Mouse (Mus musculus) liver, embryonic 16.5 days (tissue): Measurements from ENCODE around the gene Rftn1. TPM values are rescaled to one million over a fixed set of nuclear protein-coding genes. Genes with fewer than 3 reads are reported as not detected.

Experiments used
- ATAC-seq: fragments of 200-750 bp; cut with Nextera tagmentation; 2 replicates; pipeline ENCODE4 v1.8.0; 2017; ENCODE audit warnings: low read depth, mild to moderate bottlenecking, moderate number of reproducible peaks, moderate library complexity
- H3K27ac ChIP-seq: fragments of 300-500 bp; sonication (generic); 2 replicates; pipeline ENCODE4 v1.5.1; 2014; ENCODE audit warnings: mild to moderate bottlenecking, low read length
- H3K27me3 ChIP-seq: fragments of 300-500 bp; sonication (generic); 2 replicates; pipeline ENCODE4 v1.6.1; 2014; ENCODE audit warnings: low read depth, low read length, mixed read lengths; ENCODE audit not compliant: control insufficient read depth, insufficient read depth
- H3K36me3 ChIP-seq: fragments of 300-500 bp; sonication (generic); 2 replicates; pipeline ENCODE4 v1.6.1; 2014; ENCODE audit warnings: mild to moderate bottlenecking; ENCODE audit not compliant: control insufficient read depth, insufficient read depth
- H3K4me1 ChIP-seq: fragments of 300-500 bp; sonication (generic); 2 replicates; pipeline ENCODE4 v1.6.1; 2014; ENCODE audit warnings: low read depth, low read length, mixed read lengths; ENCODE audit not compliant: control insufficient read depth
- H3K4me2 ChIP-seq: fragments of 300-500 bp; sonication (generic); 2 replicates; pipeline ENCODE4 v1.6.1; 2014; ENCODE audit warnings: low read depth, low read length, mixed read lengths
- H3K4me3 ChIP-seq: fragments of 300-500 bp; sonication (generic); 2 replicates; pipeline ENCODE4 v1.5.1; 2014; ENCODE audit warnings: low read depth, mild to moderate bottlenecking, low read length
- H3K9ac ChIP-seq: fragments of 300-500 bp; sonication (generic); 2 replicates; pipeline ENCODE4 v1.6.1; 2014; ENCODE audit warnings: low read depth, low read length
- H3K9me3 ChIP-seq: fragments of 300-500 bp; sonication (generic); replicated peaks from 2 replicates; pipeline ENCODE4 v1.6.1; 2016; ENCODE audit warnings: low read length; ENCODE audit not compliant: control insufficient read depth
- WGBS: fragments of 180-500 bp; shearing (Covaris S2); extraction: QIAGEN DNeasy Blood & Tissue Kit; methylation state at CpG from one replicate; pipeline ENCODE4 v1.1.7; 2014; ENCODE audit not compliant: insufficient replicate concordance; 5-methylcytosine and 5-hydroxymethylcytosine counted together
- polyA plus RNA-seq: library from polyadenylated mRNA; unstranded; fragments of >200 nt; fragmentation: Nextera tagmentation; extraction: Ambion mirVana; gene quantifications from 2 replicates; pipeline ENCODE4 v1.2.1, GENCODE M21; 2015

Gene Rftn1
- polyA plus RNA-seq, 1 experiment from 2014 or later: 4.0 TPM

DNA sequence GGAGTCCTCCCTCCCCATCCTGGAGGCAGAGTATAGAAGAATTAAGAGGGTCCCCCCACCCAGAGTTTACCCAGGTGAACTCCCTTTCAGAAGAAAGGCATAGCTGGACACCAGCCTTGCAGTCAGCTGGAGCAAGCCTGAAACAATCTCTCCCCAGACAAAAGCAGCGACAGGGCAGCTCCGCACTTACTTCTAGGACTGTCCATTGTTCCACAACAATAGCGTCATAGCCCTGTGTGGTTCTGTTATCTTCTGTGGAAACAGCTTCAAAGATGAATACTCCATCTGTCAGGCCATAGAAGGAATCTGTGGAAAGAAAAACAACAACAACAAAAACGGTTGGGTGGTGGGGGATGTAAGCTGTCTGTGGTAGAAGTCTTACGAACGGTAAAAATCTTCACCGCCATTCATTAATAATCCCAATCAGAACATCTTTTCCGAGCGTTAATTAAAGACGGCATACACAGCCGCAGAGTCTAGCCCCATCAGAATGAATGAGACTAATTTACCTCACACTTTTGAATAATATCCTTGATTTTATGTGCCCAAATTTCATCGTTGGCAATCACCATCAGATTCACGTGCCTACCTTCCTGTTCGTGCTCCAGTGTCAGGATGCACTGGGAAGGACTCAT lies 153.6 kb downstream of the Rftn1 start:
- no peak overlapping the region for H3K9ac ChIP-seq
- no peaks in the 10 kb centered on the region for H3K27me3 ChIP-seq
- H3K27ac ChIP-seq: no peak overlapping the region
- WGBS: 84% methylated on average over 14 of the region's 14 CpGs
- no peak for ATAC-seq
- peaks cover 24% of the 10 kb centered on the region for H3K4me1 ChIP-seq
- no peaks in the 10 kb centered on the region for H3K36me3 ChIP-seq
- H3K4me2 ChIP-seq: no peak overlapping the region
- H3K4me3 ChIP-seq: no peak overlapping the region
- H3K9me3 ChIP-seq: no peaks in the 10 kb centered on the region

GRCm38 (mm10) chr17:50033698-50034097 lies 156.8 kb downstream of the Rftn1 start:
- Histone ChIP-seq H3K36me3 (no peaks in the 10 kb centered on the region), H3K27me3 (no peaks in the 10 kb centered on the region), H3K27ac (no peak overlapping the region), H3K4me2 (no peak overlapping the region), H3K4me1 (peaks cover 22% of the 10 kb centered on the region), H3K4me3 (no peak overlapping the region), H3K9ac (no peak overlapping the region), H3K9me3 (no peaks in the 10 kb centered on the region)
- no peak for ATAC-seq
- 62% methylated on average over 6 of the region's 6 CpGs for WGBS

DNA sequence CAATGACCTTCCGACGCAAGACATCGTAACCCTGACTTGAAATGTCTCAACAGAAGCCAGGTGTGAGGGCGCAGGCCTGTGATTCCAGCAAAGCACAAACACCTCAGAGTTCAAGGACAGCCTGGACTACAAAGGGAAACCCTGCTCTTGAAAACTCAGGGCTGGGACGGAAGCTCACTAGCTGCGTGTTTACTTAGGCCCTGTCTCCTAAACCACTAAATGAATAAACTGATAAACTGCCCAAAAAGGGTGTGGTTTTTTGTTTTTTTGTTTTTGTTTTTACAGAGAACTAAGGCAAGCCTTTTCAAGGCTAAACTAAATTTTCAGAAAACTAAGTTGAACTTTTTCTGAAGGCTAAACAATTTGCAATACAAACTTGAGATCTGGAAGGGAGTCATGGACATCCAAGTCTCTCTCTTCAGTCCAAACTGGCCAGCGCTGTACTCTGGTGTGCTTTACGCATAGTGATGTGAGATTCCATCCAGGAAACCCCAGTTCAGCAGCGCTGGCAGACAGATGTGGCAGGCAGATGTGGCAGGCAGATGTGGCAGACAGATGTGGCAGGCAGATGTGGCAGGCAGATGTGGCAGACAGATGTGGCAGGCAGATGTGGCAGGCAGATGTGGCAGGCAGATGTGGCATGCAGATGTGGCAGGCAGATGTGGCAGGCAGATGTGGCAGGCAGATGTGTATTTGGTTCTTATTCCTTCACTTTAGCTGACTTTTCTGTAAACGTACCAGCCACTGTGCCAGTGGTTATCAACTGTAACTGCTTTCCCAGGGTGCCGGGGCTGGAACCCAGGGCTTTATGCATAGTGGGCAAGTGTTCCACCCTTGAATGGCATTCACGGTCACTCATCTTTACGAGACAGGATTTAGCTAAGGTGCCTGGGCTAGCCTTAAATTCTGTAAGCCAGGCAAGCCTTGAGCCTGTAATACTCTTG lies 158.7 kb downstream of the Rftn1 start:
- no peaks in the 10 kb centered on the region for H3K27me3 ChIP-seq
- ATAC-seq: peak; percentile 81
- no peaks in the 10 kb centered on the region for H3K36me3 ChIP-seq
- H3K27ac ChIP-seq: peak overlapping the region; percentile 81
- no peaks in the 10 kb centered on the region for H3K9me3 ChIP-seq
- H3K9ac ChIP-seq: peak overlapping the region; percentile 21; the same call in 1 of the 2 replicates
- 66% methylated on average over 13 of the region's 13 CpGs for WGBS
- peaks cover 25% of the 10 kb centered on the region for H3K4me1 ChIP-seq
- H3K4me3 ChIP-seq: no peak overlapping the region
- H3K4me2 ChIP-seq: no peak overlapping the region

DNA sequence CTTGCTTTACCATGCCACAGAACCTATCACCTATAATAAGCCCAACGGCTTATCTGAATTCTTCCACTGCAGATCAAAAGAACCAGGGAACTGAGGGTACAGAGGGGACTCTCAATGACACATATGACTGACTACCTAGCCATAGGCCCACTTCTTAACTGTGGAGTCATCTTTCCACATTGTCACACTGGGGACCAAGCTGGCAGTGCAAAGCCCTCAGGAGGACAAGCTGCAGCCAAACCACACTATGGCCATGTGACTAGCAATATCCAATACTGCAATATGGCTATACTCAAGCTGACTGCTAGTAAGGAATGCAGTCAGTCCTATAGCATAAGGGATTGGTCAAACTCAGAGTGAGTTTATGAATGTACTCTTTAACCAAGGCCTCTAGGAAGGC lies 164.8 kb downstream of the Rftn1 start:
- Histone ChIP-seq H3K27me3 (no peaks in the 10 kb centered on the region), H3K4me1 (peaks cover 48% of the 10 kb centered on the region), H3K4me3 (no peak overlapping the region), H3K36me3 (no peaks in the 10 kb centered on the region), H3K27ac (peak overlapping the region; percentile 84), H3K9me3 (no peaks in the 10 kb centered on the region), H3K4me2 (0 out of 2 replicates have a peak overlapping the region, but pooled peaks have one; percentile 28), H3K9ac (peak overlapping the region; percentile 17)
- WGBS: 26% methylated on average over 1 of the region's 1 CpGs
- peak; percentile 6; the same call in 1 of the 2 replicates for ATAC-seq

DNA sequence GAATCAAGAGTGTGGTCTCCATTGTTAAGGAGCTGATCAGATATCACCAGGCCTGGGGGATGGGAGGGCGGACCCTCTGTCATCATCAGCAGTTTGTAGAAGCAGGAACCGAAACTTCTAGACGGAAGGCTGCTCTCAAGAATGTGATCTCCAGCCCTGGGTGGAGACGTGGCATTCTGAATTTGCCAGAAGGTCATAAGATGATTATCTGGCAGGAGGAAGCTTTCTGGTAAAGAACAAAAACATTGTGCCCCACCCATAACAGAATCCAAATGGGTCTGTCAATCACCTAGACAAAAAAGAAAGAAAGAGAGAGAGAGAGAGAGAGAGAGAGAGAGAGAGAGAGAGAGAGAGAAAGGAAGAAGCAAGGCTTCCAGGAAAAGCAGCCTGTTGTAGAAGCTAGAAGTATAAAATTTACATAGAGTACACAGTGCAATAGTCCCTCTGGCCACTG lies 165.3 kb downstream of the Rftn1 start:
- H3K4me2 ChIP-seq: peak overlapping the region; percentile 28; the same call in 1 of the 2 replicates
- H3K36me3 ChIP-seq: no peaks in the 10 kb centered on the region
- WGBS: 19% methylated on average over 4 of the region's 4 CpGs
- no peaks in the 10 kb centered on the region for H3K9me3 ChIP-seq
- H3K4me1 ChIP-seq: peaks cover 50% of the 10 kb centered on the region
- no peaks in the 10 kb centered on the region for H3K27me3 ChIP-seq
- H3K4me3 ChIP-seq: no peak overlapping the region
- H3K9ac ChIP-seq: peak overlapping the region; percentile 22; the same call in 1 of the 2 replicates
- peak overlapping the region; percentile 84 for H3K27ac ChIP-seq
- no peak for ATAC-seq

- Histone ChIP-seq H3K4me1 (peaks cover 73% of the 10 kb centered on the region), H3K27me3 (no peaks in the 10 kb centered on the region), H3K36me3 (no peaks in the 10 kb centered on the region), H3K4me3 (no peak overlapping the region), H3K9me3 (no peaks in the 10 kb centered on the region), H3K4me2 (peak overlapping the region; percentile 43), H3K27ac (peak overlapping the region; percentile 92), H3K9ac (peak overlapping the region; percentile 45)
- WGBS: 58% methylated on average over 4 of the region's 4 CpGs
- ATAC-seq: no peak
Observed at GRCm38 (mm10) chr17:50021400-50021799, 169.1 kb downstream of the Rftn1 start.

DNA sequence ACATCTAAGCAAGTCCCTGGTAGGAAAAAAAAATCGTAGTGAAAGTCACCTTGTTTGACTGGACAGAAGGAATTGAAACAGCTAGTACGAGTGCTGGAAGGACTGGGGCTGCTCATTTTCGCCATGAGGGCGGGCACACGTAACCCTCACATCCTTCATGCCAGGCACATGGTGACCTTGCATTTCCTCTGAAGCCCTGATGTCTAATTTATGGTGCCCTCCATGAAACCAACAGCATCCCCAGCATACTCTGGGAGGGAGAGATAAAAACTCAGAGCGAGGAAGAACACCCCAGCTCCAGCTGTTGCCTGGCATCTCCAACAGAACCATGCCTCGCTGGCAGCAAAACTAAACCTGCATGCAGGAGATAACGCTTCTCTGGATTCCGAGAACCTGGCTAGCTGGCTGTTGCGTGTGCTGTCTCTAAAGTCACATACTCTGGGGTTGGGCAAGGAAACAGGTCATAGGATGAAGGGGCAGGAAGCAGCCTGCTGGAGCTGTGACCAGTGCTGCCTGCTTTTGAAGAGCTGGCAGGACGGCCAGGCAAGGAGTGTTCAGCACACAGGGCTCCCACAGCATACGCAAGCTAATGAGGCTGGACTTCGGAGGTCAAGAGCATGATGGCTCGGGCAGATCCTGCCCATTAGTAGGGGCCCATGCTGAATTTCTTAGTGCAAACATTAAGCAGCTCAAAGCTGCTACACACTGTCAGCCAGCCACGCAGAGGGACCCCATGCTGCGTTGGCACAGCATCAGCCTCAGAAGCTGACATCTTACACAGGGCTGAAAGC lies 170.1 kb downstream of the Rftn1 start:
- H3K4me1 ChIP-seq: peaks cover 72% of the 10 kb centered on the region
- 29% methylated on average over 16 of the region's 16 CpGs for WGBS

GRCm38 (mm10) chr17:50019819-50020210 lies 170.7 kb downstream of the Rftn1 start:
- H3K36me3 ChIP-seq: no peaks in the 10 kb centered on the region
- WGBS: 37% methylated on average over 3 of the region's 3 CpGs
- H3K9ac ChIP-seq: peak overlapping the region; percentile 68
- peak overlapping the region; percentile 54 for H3K4me2 ChIP-seq
- peak overlapping the region; percentile 100 for H3K27ac ChIP-seq
- H3K9me3 ChIP-seq: no peaks in the 10 kb centered on the region
- H3K27me3 ChIP-seq: no peaks in the 10 kb centered on the region
- no peak for ATAC-seq
- peaks cover 66% of the 10 kb centered on the region for H3K4me1 ChIP-seq
- peak overlapping the region; percentile 12; the same call in 1 of the 2 replicates for H3K4me3 ChIP-seq

More for the DNA sequence above, 170.1 kb downstream of the Rftn1 start:
- Histone ChIP-seq H3K4me2 (peak overlapping the region; percentile 54), H3K27me3 (no peaks in the 10 kb centered on the region), H3K4me3 (peak overlapping the region; percentile 44), H3K9me3 (no peaks in the 10 kb centered on the region), H3K36me3 (no peaks in the 10 kb centered on the region), H3K27ac (peak overlapping the region; percentile 100), H3K9ac (peak overlapping the region; percentile 79)
- ATAC-seq: peak; percentile 92
